Mouse (Mus musculus) megakaryocyte-erythroid progenitor cell, adult 5 weeks (primary cell): ENCODE measurements around the gene Hist1h3d. TPM values are rescaled to one million over a fixed set of nuclear protein-coding genes. Genes with fewer than 3 reads are reported as not detected.

Experiments used
- polyA plus RNA-seq: library from polyadenylated mRNA; stranded (reverse); fragments of >175 nt; gene quantifications from 2 replicates; pipeline ENCODE4 v1.2.3, GENCODE M21; 2012

Gene Hist1h3d
- polyA plus RNA-seq, 1 experiment, result 7.1 TPM

Other genes starting within 250 kb of the Hist1h3d start
- gene Zfp322a, start 206.6 kb upstream of the Hist1h3d start, polyA plus RNA-seq, result 0.45 and 1.00 TPM in 2 replicates
- gene Abt1, start 151.9 kb upstream of the Hist1h3d start, polyA plus RNA-seq, result 10.5 and 13.8 TPM in 2 replicates
- gene Btn1a1, start 109.9 kb upstream of the Hist1h3d start, polyA plus RNA-seq, result not detected in 2 replicates
- not detected in 2 replicates for gene Btn2a2, start 86.9 kb upstream of the Hist1h3d start, polyA plus RNA-seq
- 33.5 and 38.6 TPM in 2 replicates for gene Hist1h4h, start 44.7 kb upstream of the Hist1h3d start, polyA plus RNA-seq
- gene Hist1h2af, start 41.9 kb upstream of the Hist1h3d start, polyA plus RNA-seq, result 81.4 and 86.9 TPM in 2 replicates
- 19.0 and 22.6 TPM in 2 replicates for gene Hist1h3g, start 40.3 kb upstream of the Hist1h3d start, polyA plus RNA-seq
- 2.5 and 3.3 TPM in 2 replicates for gene Hist1h2bh, start 32.4 kb upstream of the Hist1h3d start, polyA plus RNA-seq
- gene Hist1h3f, start 31.7 kb upstream of the Hist1h3d start, polyA plus RNA-seq, result 5.5 and 6.8 TPM in 2 replicates
- gene Hist1h4f, start 24.1 kb upstream of the Hist1h3d start, polyA plus RNA-seq, result 13.2 and 18.3 TPM in 2 replicates
- gene Hist1h1d, start 22.5 kb upstream of the Hist1h3d start, polyA plus RNA-seq, result 0.77 and 1.7 TPM in 2 replicates
- 18.9 and 21.1 TPM in 2 replicates for gene Hist1h3e, start 13.4 kb upstream of the Hist1h3d start, polyA plus RNA-seq
- 16.2 and 16.7 TPM in 2 replicates for gene Hist1h2ae, start 4.5 kb upstream of the Hist1h3d start, polyA plus RNA-seq
- gene Hist1h2bg, start 4.4 kb upstream of the Hist1h3d start, polyA plus RNA-seq, result 46.4 and 66.4 TPM in 2 replicates
- 3.1 and 11.2 TPM in 2 replicates for gene Hist1h2bf, start 1.6 kb upstream of the Hist1h3d start, polyA plus RNA-seq
- 5.5 and 5.7 TPM in 2 replicates for gene Hist1h2ad, start 1.4 kb upstream of the Hist1h3d start, polyA plus RNA-seq
- gene Hist1h4d, start 5.8 kb downstream of the Hist1h3d start, polyA plus RNA-seq, result 9.9 and 17.2 TPM in 2 replicates
- gene Hist1h2be, start 45.4 kb downstream of the Hist1h3d start, polyA plus RNA-seq, result 0.79 and 1.1 TPM in 2 replicates
- 9.0 and 14.7 TPM in 2 replicates for gene Hist1h1e, start 46.8 kb downstream of the Hist1h3d start, polyA plus RNA-seq
- 7.2 TPM in 2 replicates for gene Hist1h2ac, start 108.2 kb downstream of the Hist1h3d start, polyA plus RNA-seq
- gene Hist1h2bc, start 108.4 kb downstream of the Hist1h3d start, polyA plus RNA-seq, result 66.3 and 70.6 TPM in 2 replicates
- gene Hist1h1t, start 120.1 kb downstream of the Hist1h3d start, polyA plus RNA-seq, result 0.27 TPM in 1 of 2 replicates, not detected in the other
- gene Hist1h4c, start 122.7 kb downstream of the Hist1h3d start, polyA plus RNA-seq, result 4.5 and 10.6 TPM in 2 replicates
- 8.0 and 15.2 TPM in 2 replicates for gene Hfe, start 135.1 kb downstream of the Hist1h3d start, polyA plus RNA-seq
- gene Hist1h1c, start 163.0 kb downstream of the Hist1h3d start, polyA plus RNA-seq, result 100 and 116 TPM in 2 replicates
- gene Hist1h3c, start 169.8 kb downstream of the Hist1h3d start, polyA plus RNA-seq, result 20.1 and 23.0 TPM in 2 replicates
- gene Hist1h2bb, start 171.0 kb downstream of the Hist1h3d start, polyA plus RNA-seq, result 11.2 and 22.3 TPM in 2 replicates
- gene Hist1h2ab, start 175.4 kb downstream of the Hist1h3d start, polyA plus RNA-seq, result 17.6 and 35.4 TPM in 2 replicates
- 9.2 and 14.4 TPM in 2 replicates for gene Hist1h3b, start 176.5 kb downstream of the Hist1h3d start, polyA plus RNA-seq
- 13.8 and 16.1 TPM in 2 replicates for gene Hist1h4b, start 181.2 kb downstream of the Hist1h3d start, polyA plus RNA-seq
- 16.8 and 23.1 TPM in 2 replicates for gene Hist1h4a, start 185.5 kb downstream of the Hist1h3d start, polyA plus RNA-seq
- gene Hist1h3a, start 186.6 kb downstream of the Hist1h3d start, polyA plus RNA-seq, result 21.7 and 27.6 TPM in 2 replicates
- gene Hist1h1a, start 187.9 kb downstream of the Hist1h3d start, polyA plus RNA-seq, result 1.2 and 3.7 TPM in 2 replicates
- gene Trim38, start 194.2 kb downstream of the Hist1h3d start, polyA plus RNA-seq, result 0.08 TPM in 1 of 2 replicates, not detected in the other
- not detected in 2 replicates for gene Slc17a2, start 231.2 kb downstream of the Hist1h3d start, polyA plus RNA-seq